Mouse (Mus musculus): Measurements from ENCODE around the gene Ptprg.

GRCm38 (mm10) chr14:11776566-11776965 is 223.2 kb downstream of the Ptprg start:
- TF ChIP-seq CTCF (IDR thresholded peaks at IDR 0.05; ENCODE audit: borderline replicate concordance, insufficient read depth, low read depth, low read length) (no peak), POLR2A (IDR thresholded peaks at IDR 0.05; ENCODE audit: borderline replicate concordance, insufficient read depth, low read length) (no peak)

Data from cerebellum, adult 2 months (tissue).